Mouse (Mus musculus): ENCODE data around the gene Rnf157.
A peak's percentile ranks its signal among the peaks of the same experiment; 100 is the strongest.
"Not testable (repeated sequence)": the region's sequence is repeated elsewhere in the genome, so short reads cannot be mapped to it uniquely, and the experiment has no call there.

The Rnf157 gene

GRCm38 (mm10) chr11:116383070-116383469 lies 29.8 kb downstream of the Rnf157 start:
- not testable (repeated sequence) for DNase-seq (ENCODE audit: low spot score in 2 of 2)

- DNase-seq (ENCODE audit: low spot score in 2 of 2), result no peak
These were observed 32.1 kb downstream of the Rnf157 start for GRCm38 (mm10) chr11:116380767-116381166.

GRCm38 (mm10) chr11:116379530-116379929 lies 33.3 kb downstream of the Rnf157 start:
- no peak for DNase-seq (ENCODE audit: low spot score in 2 of 2)

GRCm38 (mm10) chr11:116376945-116377661 lies 35.7 kb downstream of the Rnf157 start:
- DNase-seq (ENCODE audit: low spot score in 2 of 2), result no peak

- DNase-seq (ENCODE audit: low spot score in 2 of 2), result no peak
These were observed 40.9 kb downstream of the Rnf157 start for GRCm38 (mm10) chr11:116371894-116372450.

GRCm38 (mm10) chr11:116369633-116370032 lies 43.2 kb downstream of the Rnf157 start:
- DNase-seq (ENCODE audit: low spot score in 2 of 2), result no peak

GRCm38 (mm10) chr11:116369051-116369450 lies 43.8 kb downstream of the Rnf157 start:
- DNase-seq (ENCODE audit: low spot score in 2 of 2), result no peak

GRCm38 (mm10) chr11:116368116-116368515 lies 44.7 kb downstream of the Rnf157 start:
- DNase-seq (ENCODE audit: low spot score in 2 of 2), result peak; percentile 78 to 85

- no peak for DNase-seq (ENCODE audit: low spot score in 2 of 2)
These were observed 46.2 kb downstream of the Rnf157 start for GRCm38 (mm10) chr11:116366647-116367046.

- no peak for DNase-seq (ENCODE audit: low spot score in 2 of 2)
These were observed 46.7 kb downstream of the Rnf157 start for GRCm38 (mm10) chr11:116366124-116366523.

- no peak for DNase-seq (ENCODE audit: low spot score in 2 of 2)
These were observed 47.4 kb downstream of the Rnf157 start for GRCm38 (mm10) chr11:116365432-116365831.

- DNase-seq (ENCODE audit: low spot score in 2 of 2), result no peak
These were observed 50.8 kb downstream of the Rnf157 start for GRCm38 (mm10) chr11:116362015-116362414.

- DNase-seq (ENCODE audit: low spot score in 2 of 2), result not testable (repeated sequence)
These were observed 51.9 kb downstream of the Rnf157 start for GRCm38 (mm10) chr11:116360915-116361314.

- DNase-seq (ENCODE audit: low spot score in 2 of 2), result no peak
These were observed 53.2 kb downstream of the Rnf157 start for GRCm38 (mm10) chr11:116359652-116360051.

GRCm38 (mm10) chr11:116358926-116359637 lies 53.8 kb downstream of the Rnf157 start:
- DNase-seq (ENCODE audit: low spot score in 2 of 2), result no peak

- no peak for DNase-seq (ENCODE audit: low spot score in 2 of 2)
These were observed 58.3 kb downstream of the Rnf157 start for GRCm38 (mm10) chr11:116354521-116354920.

GRCm38 (mm10) chr11:116353535-116353934 lies 59.3 kb downstream of the Rnf157 start:
- no peak for DNase-seq (ENCODE audit: low spot score in 2 of 2)

GRCm38 (mm10) chr11:116351294-116351693 lies 61.5 kb downstream of the Rnf157 start:
- DNase-seq (ENCODE audit: low spot score in 2 of 2), result no peak

- no peak for DNase-seq (ENCODE audit: low spot score in 2 of 2)
These were observed 64.9 kb downstream of the Rnf157 start for GRCm38 (mm10) chr11:116347955-116348354.

GRCm38 (mm10) chr11:116347012-116347411 lies 65.8 kb downstream of the Rnf157 start:
- DNase-seq (ENCODE audit: low spot score in 2 of 2), result no peak

GRCm38 (mm10) chr11:116342069-116342791 lies 70.6 kb downstream of the Rnf157 start:
- peak in 1 of 2 experiments; percentile 67 for DNase-seq (ENCODE audit: low spot score in 2 of 2)

GRCm38 (mm10) chr11:116337531-116337930 lies 75.3 kb downstream of the Rnf157 start:
- no peak for DNase-seq (ENCODE audit: low spot score in 2 of 2)

All from right cerebral cortex, postnatal 10 days (tissue).